Mouse (Mus musculus) CH12.LX (cell line): Measurements from ENCODE around the gene Pds5a. TPM values are rescaled to one million over a fixed set of nuclear protein-coding genes. Genes with fewer than 3 reads are reported as not detected.

Experiments used
- DNase-seq: peaks from one replicate; pipeline ENCODE4 v3.0.0-alpha.2; 2013; ENCODE audit errors: extremely low read depth
- H3K27ac ChIP-seq: 2 replicates; pipeline ENCODE4 v1.5.1; 2012; ENCODE audit warnings: low read depth, mild to moderate bottlenecking, control low read depth, moderate library complexity; ENCODE audit not compliant: insufficient read depth
- H3K27me3 ChIP-seq: replicated peaks from 2 replicates; pipeline ENCODE3; 2012; ENCODE audit warnings: inconsistent platforms
- H3K36me3 ChIP-seq, 2 experiments: replicated peaks in 1 of 2; 2 replicates each; pipeline versions ENCODE3 to v1.6.1; 2012; ENCODE audit warnings: inconsistent platforms in 1 of 2, low read length in 1 of 2, mild to moderate bottlenecking in 1 of 2, mixed read lengths in 1 of 2, moderate library complexity in 1 of 2; ENCODE audit not compliant: control insufficient read depth in 1 of 2, insufficient read depth in 1 of 2
- H3K4me1 ChIP-seq, 2 experiments: 2 replicates each; pipeline ENCODE4 v1.6.1; 2012; ENCODE audit warnings: inconsistent platforms in 1 of 2, moderate library complexity in 1 of 2; ENCODE audit not compliant: insufficient read depth in 2 of 2, control insufficient read depth in 1 of 2
- H3K4me2 ChIP-seq: 2 replicates; pipeline ENCODE4 v1.6.1; 2012; ENCODE audit warnings: low read depth, mild to moderate bottlenecking, control low read depth; ENCODE audit not compliant: poor library complexity, insufficient read depth, severe bottlenecking
- H3K4me3 ChIP-seq, 3 experiments: fragments of 150-350 bp in 1 of 3; sonication (generic) in 1 of 3; replicated peaks in 1 of 3; 2 replicates each; pipeline versions ENCODE3 to v1.5.1; 2011 to 2012; ENCODE audit warnings: low read depth in 2 of 3, low read length in 2 of 3, mild to moderate bottlenecking in 2 of 3, moderate library complexity in 2 of 3, control low read depth in 1 of 3, improper control_type of control experiment in 1 of 3, inconsistent platforms in 1 of 3, mixed read lengths in 1 of 3; ENCODE audit not compliant: poor library complexity in 1 of 3
- H3K79me2 ChIP-seq: replicated peaks from 2 replicates; pipeline ENCODE4 v1.6.1; 2012; ENCODE audit warnings: mild to moderate bottlenecking, moderate library complexity; ENCODE audit not compliant: control insufficient read depth, poor library complexity, insufficient read depth, severe bottlenecking; ENCODE audit errors: extremely low read depth
- H3K9ac ChIP-seq: 2 replicates; pipeline ENCODE4 v1.6.1; 2012; ENCODE audit warnings: low read depth, mild to moderate bottlenecking, control low read depth, moderate library complexity; ENCODE audit not compliant: insufficient read depth
- H3K9me3 ChIP-seq: replicated peaks from 2 replicates; pipeline ENCODE3; 2012; ENCODE audit warnings: low read length, inconsistent platforms, mixed read lengths
- CHD1 ChIP-seq: IDR thresholded peaks from 2 replicates; pipeline ENCODE4 v1.6.1; 2012; ENCODE audit warnings: low read depth, low read length, improper control_type of control experiment, inconsistent platforms
- IRF4 ChIP-seq: IDR thresholded peaks from 2 replicates; pipeline ENCODE4 v1.6.1; 2014; ENCODE audit warnings: low read depth, mild to moderate bottlenecking, inconsistent platforms, low read length, improper control_type of control experiment
- MAX ChIP-seq: IDR thresholded peaks from 2 replicates; pipeline ENCODE4 v1.6.1; 2011; ENCODE audit warnings: low read length, improper control_type of control experiment
- TCF12 ChIP-seq: IDR thresholded peaks from 2 replicates; pipeline ENCODE4 v1.6.1; 2014; ENCODE audit warnings: low read depth, mild to moderate bottlenecking, inconsistent platforms, low read length, improper control_type of control experiment
- UBTF ChIP-seq: IDR thresholded peaks from 2 replicates; pipeline ENCODE4 v1.6.1; 2012; ENCODE audit warnings: low read depth, mild to moderate bottlenecking, inconsistent platforms, low read length, improper control_type of control experiment, moderate library complexity
- dilution Hi-C: fragments of 300-500 bp; cut with MboI; formaldehyde crosslinking; loops from 2 replicates; pipeline ENCODE4 v1.14.3; 2020; ENCODE audit warnings: low sequenced_read_pairs; ENCODE audit not compliant: extremely low pct_unique_long_range_greater_than_20kb, extremely low pct_ligation_motif_present
- in situ Hi-C: fragments of 300-500 bp; cut with MboI; formaldehyde crosslinking; loops from 3 replicates; pipeline ENCODE4 v1.14.3; 2019; ENCODE audit warnings: low sequenced_read_pairs, low pct_ligation_motif_present, low pct_unique_long_range_greater_than_20kb, mixed read lengths
- polyA plus RNA-seq: library from polyadenylated mRNA; unstranded; fragments of >175 nt; gene quantifications from 2 replicates; pipeline ENCODE4 v1.2.1, GENCODE M21; 2012; ENCODE audit warnings: low read depth; ENCODE audit not compliant: insufficient read length
- total RNA-seq, 2 experiments: library from RNA; depleted of rRNA; stranded (reverse); fragments of 300-350 nt in 1 of 2; fragments of >200 nt in 1 of 2; gene quantifications; 2 replicates each; pipeline ENCODE4 v1.2.3; 2012 to 2014

Gene Pds5a
- total and polyA plus RNA-seq, 3 experiments = 126 to 178 (median 140) TPM

DNA sequence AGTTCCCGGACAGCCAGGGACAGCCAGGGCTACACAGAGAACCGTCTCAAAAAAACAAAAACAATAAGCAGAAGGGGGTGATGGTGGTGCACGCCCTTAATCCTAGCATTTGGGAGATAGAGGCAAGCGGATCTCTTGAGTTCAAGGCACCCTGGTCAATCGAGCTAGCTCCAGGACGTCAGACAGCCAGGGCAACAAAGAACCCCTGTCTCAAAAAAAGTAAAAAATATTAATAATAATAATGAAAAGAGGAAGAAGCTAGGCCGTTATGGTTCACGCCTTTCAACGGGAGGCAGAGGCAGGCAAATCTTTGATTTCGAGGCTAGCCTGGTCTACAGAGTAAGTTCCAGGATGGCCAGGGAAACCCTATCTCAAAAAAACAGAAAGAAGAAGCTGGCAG lies 1.1 kb upstream of the Pds5a start:
- H3K27ac ChIP-seq = peak overlapping the region; percentile 76
- dilution Hi-C loops (no loop called here), in situ Hi-C loops (loop anchor here (10.0 kb wide), 1 partner anchor 304 kb away; the partner anchor contains the start of genes Lias and Rpl9)
- H3K4me2 ChIP-seq = peak overlapping the region; percentile 39
- peak overlapping the region; percentile 26 to 92 (median 89) for H3K4me3 ChIP-seq
- peak overlapping the region; percentile 74 for H3K9ac ChIP-seq
- no peaks in the 10 kb centered on the region for H3K9me3 ChIP-seq
- TF ChIP-seq UBTF (no peak), IRF4 (0 out of 2 replicates have a peak, but pooled peaks have one; percentile 3)
- no peak for DNase-seq
- no peaks in the 10 kb centered on the region for H3K27me3 ChIP-seq
- peaks cover 33% of the 10 kb centered on the region for H3K79me2 ChIP-seq
- H3K36me3 ChIP-seq = peaks cover 3 to 21% of the 10 kb centered on the region in 2 experiments
- peaks cover 2 to 34% of the 10 kb centered on the region in 2 experiments for H3K4me1 ChIP-seq

DNA sequence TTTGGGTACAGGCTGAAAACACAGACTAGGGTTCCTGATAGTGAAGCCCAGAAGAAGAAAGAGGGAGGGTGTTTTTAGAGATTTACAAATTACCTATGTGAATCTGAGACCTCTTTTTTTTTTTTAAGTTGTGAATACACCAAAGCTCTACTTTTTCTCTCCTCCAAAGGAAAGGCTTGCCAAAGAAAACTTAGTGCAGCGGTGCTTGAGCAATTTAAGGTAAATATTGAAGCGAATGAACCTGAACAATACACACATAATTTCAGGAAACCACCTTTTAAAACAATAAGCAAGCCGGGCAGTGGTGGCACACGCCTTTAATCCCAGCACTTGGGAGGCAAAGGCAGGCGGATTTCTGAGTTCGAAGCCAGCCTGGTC lies 675 bp upstream of the Pds5a start:
- peak overlapping the region; percentile 39 for H3K4me2 ChIP-seq
- peaks cover 37% of the 10 kb centered on the region for H3K79me2 ChIP-seq
- peak overlapping the region; percentile 88 for H3K27ac ChIP-seq
- DNase-seq = no peak
- in situ Hi-C loops = loop anchor here (10.0 kb wide), 1 partner anchor 304 kb away; the partner anchor contains the start of genes Lias and Rpl9
- TF ChIP-seq CHD1 (0 out of 2 replicates have a peak, but pooled peaks have one; percentile 37), UBTF (no peak)
- peak overlapping the region; percentile 26 to 92 (median 89) for H3K4me3 ChIP-seq
- peaks cover 3 to 25% of the 10 kb centered on the region in 2 experiments for H3K36me3 ChIP-seq
- H3K9ac ChIP-seq = peak overlapping the region; percentile 74
- H3K27me3 ChIP-seq = no peaks in the 10 kb centered on the region
- no peaks in the 10 kb centered on the region for H3K9me3 ChIP-seq
- peaks cover 2 to 33% of the 10 kb centered on the region in 2 experiments for H3K4me1 ChIP-seq
- dilution Hi-C loops = no loop called here

DNA sequence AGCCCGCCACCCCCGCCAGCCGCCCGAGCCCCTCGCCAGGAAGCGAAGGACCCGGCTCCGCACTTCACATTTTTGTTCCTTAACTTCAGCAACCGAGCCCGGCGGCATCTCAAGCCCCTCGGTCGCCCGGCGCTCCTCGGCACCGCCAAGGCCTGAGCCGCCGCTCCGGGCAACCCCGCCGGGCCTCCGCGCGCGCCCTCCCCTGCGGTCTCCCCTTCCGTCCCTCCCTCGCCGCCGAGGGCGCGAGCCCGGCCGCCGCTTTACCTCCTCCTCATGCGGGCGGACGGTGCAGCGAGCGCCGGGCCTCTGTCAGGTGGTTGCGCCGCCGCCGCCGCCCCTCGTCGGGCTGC lies 612 bp downstream of the Pds5a start:
- 0 out of 2 replicates have a peak, but pooled peaks have one; percentile 36 for TF ChIP-seq TCF12
- peak; percentile 24; the same call in 1 of the 2 replicates for TF ChIP-seq UBTF
- TF ChIP-seq MAX = no peak
- Histone ChIP-seq H3K9me3 (no peaks in the 10 kb centered on the region), H3K4me1 (peaks cover 2 to 31% of the 10 kb centered on the region in 2 experiments), H3K9ac (peak overlapping the region; percentile 98), H3K4me2 (no peak overlapping the region), H3K4me3 (peak overlapping the region; percentile 46 to 92 (median 89)), H3K27me3 (no peaks in the 10 kb centered on the region), H3K79me2 (peaks cover 48% of the 10 kb centered on the region), H3K36me3 (peaks cover 6 to 25% of the 10 kb centered on the region in 2 experiments), H3K27ac (peak overlapping the region; percentile 88)
- no peak for DNase-seq
- in situ Hi-C loops = loop anchor here (10.0 kb wide), 1 partner anchor 303 kb away; the partner anchor contains the start of genes Lias and Rpl9
- dilution Hi-C loops = no loop called here
